Mouse (Mus musculus): ENCODE results near the gene Fam186b.

GRCm38 (mm10) chr15:99238006-99238405 is 57.7 kb downstream of the Fam186b start:
- TF ChIP-seq POLR2A (IDR thresholded peaks at IDR 0.05; ENCODE audit: insufficient read depth, low read depth, low read length) (no peak), CTCF (IDR thresholded peaks at IDR 0.05) (no peak), EP300 (IDR thresholded peaks at IDR 0.05; ENCODE audit: insufficient read depth, low read depth, low read length) (no peak)
